Mouse (Mus musculus): ENCODE measurements around the gene Cdh16. TPM values are rescaled to one million over a fixed set of nuclear protein-coding genes. Genes with fewer than 3 reads are reported as not detected.
A peak's percentile ranks its signal among the peaks of the same experiment; 100 is the strongest.

Cdh16 gene
- polyA plus RNA-seq, 1 experiment from 2014 or later = 0.79 TPM

GRCm38 (mm10) chr8:104609222-104609621, 15.0 kb downstream of the Cdh16 start:
- WGBS = 78% methylated on average over 8 of the region's 8 CpGs
- ATAC-seq = no peak
- H3K36me3 ChIP-seq = no peaks in the 10 kb centered on the region
- H3K4me1 ChIP-seq (replicated peaks) = peaks cover 18% of the 10 kb centered on the region; the same call in 1 of the 2 replicates
- H3K27me3 ChIP-seq (replicated peaks) = no peaks in the 10 kb centered on the region
- no peak overlapping the region for H3K27ac ChIP-seq
- H3K9me3 ChIP-seq = no peaks in the 10 kb centered on the region
- no peak overlapping the region for H3K9ac ChIP-seq
- no peak overlapping the region for H3K4me2 ChIP-seq (replicated peaks)
- no peak overlapping the region for H3K4me3 ChIP-seq (replicated peaks)

GRCm38 (mm10) chr8:104607944-104608343, 16.3 kb downstream of the Cdh16 start:
- no peak overlapping the region for H3K4me3 ChIP-seq (replicated peaks)
- 82% methylated on average over 2 of the region's 2 CpGs for WGBS
- ATAC-seq = no peak
- H3K9me3 ChIP-seq = no peaks in the 10 kb centered on the region
- no peak overlapping the region for H3K27ac ChIP-seq
- peaks cover 19% of the 10 kb centered on the region; the same call in 1 of the 2 replicates for H3K4me1 ChIP-seq (replicated peaks)
- H3K9ac ChIP-seq = no peak overlapping the region
- no peaks in the 10 kb centered on the region for H3K36me3 ChIP-seq
- H3K4me2 ChIP-seq (replicated peaks) = no peak overlapping the region
- no peaks in the 10 kb centered on the region for H3K27me3 ChIP-seq (replicated peaks)

- 26% methylated on average over 6 of the region's 6 CpGs for WGBS
- H3K4me1 ChIP-seq (replicated peaks) = peaks cover 26% of the 10 kb centered on the region
- peak; percentile 9; the same call in 1 of the 2 replicates for ATAC-seq
- H3K9me3 ChIP-seq = no peaks in the 10 kb centered on the region
- H3K4me3 ChIP-seq (replicated peaks) = no peak overlapping the region
- no peak overlapping the region for H3K27ac ChIP-seq
- no peak overlapping the region for H3K9ac ChIP-seq
- H3K4me2 ChIP-seq (replicated peaks) = no peak overlapping the region
- H3K36me3 ChIP-seq = no peaks in the 10 kb centered on the region
- H3K27me3 ChIP-seq (replicated peaks) = no peaks in the 10 kb centered on the region
These were observed 17.9 kb downstream of the Cdh16 start for GRCm38 (mm10) chr8:104606329-104606728.

- Histone ChIP-seq H3K4me3 (replicated peaks) (no peak overlapping the region), H3K27me3 (replicated peaks) (no peaks in the 10 kb centered on the region), H3K9me3 (no peaks in the 10 kb centered on the region), H3K4me2 (replicated peaks) (no peak overlapping the region), H3K27ac (no peak overlapping the region), H3K4me1 (replicated peaks) (peaks cover 18% of the 10 kb centered on the region), H3K9ac (no peak overlapping the region), H3K36me3 (no peaks in the 10 kb centered on the region)
- no peak for ATAC-seq
- 65% methylated on average over 4 of the region's 4 CpGs for WGBS
These were observed 21.0 kb downstream of the Cdh16 start for GRCm38 (mm10) chr8:104603245-104603593.

- WGBS = 22% methylated on average over 21 of the region's 21 CpGs
- no peaks in the 10 kb centered on the region for H3K9me3 ChIP-seq
- H3K4me1 ChIP-seq (replicated peaks) = peaks cover 20% of the 10 kb centered on the region
- no peak overlapping the region for H3K27ac ChIP-seq
- peak overlapping the region; percentile 62 for H3K4me2 ChIP-seq (replicated peaks)
- peak; percentile 90 for ATAC-seq
- no peaks in the 10 kb centered on the region for H3K36me3 ChIP-seq
- H3K9ac ChIP-seq = no peak overlapping the region
- H3K27me3 ChIP-seq (replicated peaks) = no peaks in the 10 kb centered on the region
- peak overlapping the region; percentile 22 for H3K4me3 ChIP-seq (replicated peaks)
These were observed 21.5 kb downstream of the Cdh16 start for GRCm38 (mm10) chr8:104602468-104603244.

- Histone ChIP-seq H3K9ac (no peak overlapping the region), H3K4me2 (replicated peaks) (peak overlapping the region; percentile 62), H3K27me3 (replicated peaks) (no peaks in the 10 kb centered on the region), H3K4me3 (replicated peaks) (peak overlapping the region; percentile 7; the same call in 1 of the 2 replicates), H3K4me1 (replicated peaks) (peaks cover 21% of the 10 kb centered on the region), H3K36me3 (no peaks in the 10 kb centered on the region), H3K9me3 (no peaks in the 10 kb centered on the region), H3K27ac (no peak overlapping the region)
- peak; percentile 48 for ATAC-seq
- WGBS = 2% methylated on average over 12 of the region's 12 CpGs
These were observed 22.2 kb downstream of the Cdh16 start for GRCm38 (mm10) chr8:104601941-104602371.

GRCm38 (mm10) chr8:104601386-104601785, 22.8 kb downstream of the Cdh16 start:
- ATAC-seq = no peak
- H3K27ac ChIP-seq = no peak overlapping the region
- H3K27me3 ChIP-seq (replicated peaks) = no peaks in the 10 kb centered on the region
- H3K4me3 ChIP-seq (replicated peaks) = no peak overlapping the region
- peak overlapping the region; percentile 62 for H3K4me2 ChIP-seq (replicated peaks)
- H3K9me3 ChIP-seq = no peaks in the 10 kb centered on the region
- WGBS = 26% methylated on average over 7 of the region's 7 CpGs
- peaks cover 17% of the 10 kb centered on the region for H3K4me1 ChIP-seq (replicated peaks)
- H3K36me3 ChIP-seq = no peaks in the 10 kb centered on the region
- H3K9ac ChIP-seq = 0 out of 2 replicates have a peak overlapping the region, but pooled peaks have one; percentile 23

GRCm38 (mm10) chr8:104598496-104598895, 25.7 kb downstream of the Cdh16 start:
- H3K4me2 ChIP-seq (replicated peaks) = no peak overlapping the region
- no peak overlapping the region for H3K27ac ChIP-seq
- no peak for ATAC-seq
- H3K36me3 ChIP-seq = peaks cover 14% of the 10 kb centered on the region
- H3K4me3 ChIP-seq (replicated peaks) = no peak overlapping the region
- 35% methylated on average over 6 of the region's 6 CpGs for WGBS
- no peaks in the 10 kb centered on the region for H3K27me3 ChIP-seq (replicated peaks)
- H3K4me1 ChIP-seq (replicated peaks) = peaks cover 15% of the 10 kb centered on the region; the same call in 1 of the 2 replicates
- H3K9ac ChIP-seq = no peak overlapping the region
- H3K9me3 ChIP-seq = no peaks in the 10 kb centered on the region

- Histone ChIP-seq H3K9ac (0 out of 2 replicates have a peak overlapping the region, but pooled peaks have one; percentile 20), H3K9me3 (no peaks in the 10 kb centered on the region), H3K27ac (no peak overlapping the region), H3K4me2 (replicated peaks) (no peak overlapping the region), H3K4me3 (replicated peaks) (no peak overlapping the region), H3K36me3 (peaks cover 14% of the 10 kb centered on the region), H3K4me1 (replicated peaks) (peaks cover 13% of the 10 kb centered on the region; the same call in 1 of the 2 replicates), H3K27me3 (replicated peaks) (no peaks in the 10 kb centered on the region)
- 45% methylated on average over 6 of the region's 6 CpGs for WGBS
- no peak for ATAC-seq
These were observed 26.5 kb downstream of the Cdh16 start for GRCm38 (mm10) chr8:104597656-104598055.

GRCm38 (mm10) chr8:104595773-104596536, 28.2 kb downstream of the Cdh16 start:
- Histone ChIP-seq H3K27me3 (replicated peaks) (no peaks in the 10 kb centered on the region), H3K36me3 (peaks cover 14% of the 10 kb centered on the region)
- WGBS = 83% methylated on average over 21 of the region's 21 CpGs

GRCm38 (mm10) chr8:104594611-104595362, 29.4 kb downstream of the Cdh16 start:
- WGBS = 95% methylated on average over 19 of the region's 19 CpGs
- no peak overlapping the region for H3K4me3 ChIP-seq (replicated peaks)
- H3K36me3 ChIP-seq = peaks cover 14% of the 10 kb centered on the region
- H3K4me2 ChIP-seq (replicated peaks) = no peak overlapping the region
- H3K27me3 ChIP-seq (replicated peaks) = no peaks in the 10 kb centered on the region
- 0 out of 2 replicates have a peak, but pooled peaks cover 7% of the 10 kb centered on the region for H3K4me1 ChIP-seq (replicated peaks)
- H3K9me3 ChIP-seq = no peaks in the 10 kb centered on the region
- no peak overlapping the region for H3K9ac ChIP-seq
- no peak for ATAC-seq
- H3K27ac ChIP-seq = no peak overlapping the region

More at GRCm38 (mm10) chr8:104595773-104596536, 28.2 kb downstream of the Cdh16 start:
- Histone ChIP-seq H3K9me3 (no peaks in the 10 kb centered on the region), H3K4me3 (replicated peaks) (no peak overlapping the region), H3K4me2 (replicated peaks) (no peak overlapping the region), H3K9ac (no peak overlapping the region), H3K4me1 (replicated peaks) (0 out of 2 replicates have a peak, but pooled peaks cover 7% of the 10 kb centered on the region), H3K27ac (no peak overlapping the region)
- no peak for ATAC-seq

All from intestine, embryonic 15.5 days (tissue).